Mouse (Mus musculus) small intestine, adult 2 months (tissue): Measurements from ENCODE around the gene Cemip. TPM values are rescaled to one million over a fixed set of nuclear protein-coding genes. Genes with fewer than 3 reads are reported as not detected.

Experiments
- H3K27ac ChIP-seq: fragments of 200-500 bp; 2 replicates; pipeline ENCODE4 v1.5.1; 2012; ENCODE audit warnings: low read depth, low read length, control low read depth, inconsistent platforms; ENCODE audit not compliant: insufficient read depth
- H3K27me3 ChIP-seq: fragments of 200-500 bp; 2 replicates; pipeline ENCODE4 v1.6.1; 2012; ENCODE audit warnings: mild to moderate bottlenecking, moderate library complexity, low read length, inconsistent platforms; ENCODE audit not compliant: control insufficient read depth, insufficient read depth
- H3K36me3 ChIP-seq: fragments of 200-500 bp; 2 replicates; pipeline ENCODE4 v1.6.1; 2012; ENCODE audit warnings: mild to moderate bottlenecking, low read length, control low read depth, inconsistent platforms; ENCODE audit not compliant: control insufficient read depth, insufficient read depth
- H3K4me1 ChIP-seq: fragments of 200-500 bp; 2 replicates; pipeline ENCODE4 v1.6.1; 2012; ENCODE audit warnings: low read length, inconsistent platforms, mixed read lengths; ENCODE audit not compliant: control insufficient read depth, insufficient read depth, insufficient read length
- H3K4me3 ChIP-seq: fragments of 200-500 bp; 2 replicates; pipeline ENCODE4 v1.5.1; 2012; ENCODE audit warnings: low read depth, mild to moderate bottlenecking, control low read depth, inconsistent platforms, low read length, moderate library complexity
- CTCF ChIP-seq: fragments of 200-500 bp; IDR thresholded peaks from 2 replicates; pipeline ENCODE4 v1.5.1; 2012; ENCODE audit warnings: low read depth, mild to moderate bottlenecking, control low read depth, inconsistent platforms, low read length, moderate library complexity, mixed read lengths; ENCODE audit not compliant: insufficient replicate concordance, insufficient read length; ENCODE audit errors: extremely low read depth
- POLR2A ChIP-seq: fragments of 200-500 bp; IDR thresholded peaks from 2 replicates; pipeline ENCODE4 v1.6.1; 2012; ENCODE audit warnings: low read depth, mild to moderate bottlenecking, control low read depth, inconsistent platforms, low read length, moderate library complexity
- WGBS: fragments of 180-500 bp; shearing (Covaris S2); methylation state at CpG from one replicate; pipeline ENCODE4 v1.1.7; 2018; 5-methylcytosine and 5-hydroxymethylcytosine counted together
- polyA plus RNA-seq: library from polyadenylated mRNA; depleted of rRNA; stranded (reverse); fragments of >200 nt; gene quantifications from 2 replicates; pipeline ENCODE4 v1.2.3, GENCODE M21; 2012

Cemip gene
- polyA plus RNA-seq, 1 experiment: 0.27 TPM

GRCm38 (mm10) chr7:83952511-83952910, 133.8 kb downstream of the Cemip start:
- Histone ChIP-seq H3K27me3 (no peaks in the 10 kb centered on the region), H3K36me3 (no peaks in the 10 kb centered on the region), H3K27ac (no peak overlapping the region), H3K4me1 (no peaks in the 10 kb centered on the region), H3K4me3 (no peak overlapping the region)
- WGBS: 81% methylated on average over 9 of the region's 9 CpGs
- no peak for TF ChIP-seq POLR2A
- TF ChIP-seq CTCF: no peak

- Histone ChIP-seq H3K36me3 (no peaks in the 10 kb centered on the region), H3K4me3 (no peak overlapping the region), H3K27me3 (no peaks in the 10 kb centered on the region), H3K27ac (no peak overlapping the region), H3K4me1 (no peaks in the 10 kb centered on the region)
- 92% methylated on average over 14 of the region's 14 CpGs for WGBS
- no peak for TF ChIP-seq CTCF
Observed at GRCm38 (mm10) chr7:83951327-83951726, 135.0 kb downstream of the Cemip start.

- TF ChIP-seq POLR2A: no peak
- TF ChIP-seq CTCF: no peak
- no peak overlapping the region for H3K4me3 ChIP-seq
- H3K27me3 ChIP-seq: no peaks in the 10 kb centered on the region
- 90% methylated on average over 6 of the region's 6 CpGs for WGBS
- no peak overlapping the region for H3K27ac ChIP-seq
- H3K4me1 ChIP-seq: no peaks in the 10 kb centered on the region
- no peaks in the 10 kb centered on the region for H3K36me3 ChIP-seq
Observed at GRCm38 (mm10) chr7:83949662-83950061, 136.6 kb downstream of the Cemip start.

- no peaks in the 10 kb centered on the region for H3K36me3 ChIP-seq
- 74% methylated on average over 7 of the region's 7 CpGs for WGBS
- no peak for TF ChIP-seq CTCF
- no peak for TF ChIP-seq POLR2A
- H3K4me1 ChIP-seq: no peaks in the 10 kb centered on the region
- no peak overlapping the region for H3K27ac ChIP-seq
- H3K27me3 ChIP-seq: no peaks in the 10 kb centered on the region
- no peak overlapping the region for H3K4me3 ChIP-seq
Observed at GRCm38 (mm10) chr7:83948743-83949142, 137.6 kb downstream of the Cemip start.

DNA sequence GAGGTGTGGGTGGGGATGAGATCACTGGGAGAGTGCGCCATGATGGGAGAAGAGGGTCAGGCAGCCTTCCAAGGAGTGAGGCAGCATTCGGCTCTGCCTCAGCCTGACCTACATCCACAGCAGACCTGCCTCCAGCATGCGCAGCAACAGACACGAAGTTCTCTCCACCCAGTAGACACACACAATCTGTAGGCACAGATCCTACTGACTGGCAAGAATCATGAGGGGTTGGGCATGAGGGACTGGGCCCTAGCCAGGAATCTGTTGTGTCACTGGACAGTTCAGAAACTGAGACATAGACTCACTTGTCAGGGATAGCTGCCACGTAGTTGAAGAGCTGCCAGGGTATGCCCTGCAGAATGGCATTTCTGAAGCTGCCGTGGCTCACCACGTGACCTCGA, 144.6 kb downstream of the Cemip start:
- TF ChIP-seq CTCF (no peak), POLR2A (no peak)
- Histone ChIP-seq H3K4me3 (no peak overlapping the region), H3K27ac (no peak overlapping the region), H3K27me3 (no peaks in the 10 kb centered on the region), H3K4me1 (no peaks in the 10 kb centered on the region), H3K36me3 (no peaks in the 10 kb centered on the region)
- 87% methylated on average over 8 of the region's 8 CpGs for WGBS

- Histone ChIP-seq H3K4me3 (no peak overlapping the region), H3K27ac (no peak overlapping the region), H3K27me3 (no peaks in the 10 kb centered on the region), H3K36me3 (no peaks in the 10 kb centered on the region), H3K4me1 (no peaks in the 10 kb centered on the region)
- WGBS: 70% methylated on average over 2 of the region's 2 CpGs
- TF ChIP-seq CTCF: no peak
- TF ChIP-seq POLR2A: no peak
Observed at GRCm38 (mm10) chr7:83940136-83940535, 146.2 kb downstream of the Cemip start.

- H3K4me3 ChIP-seq: no peak overlapping the region
- H3K4me1 ChIP-seq: no peaks in the 10 kb centered on the region
- H3K27me3 ChIP-seq: no peaks in the 10 kb centered on the region
- TF ChIP-seq CTCF (no peak), POLR2A (no peak)
- no peak overlapping the region for H3K27ac ChIP-seq
- no peaks in the 10 kb centered on the region for H3K36me3 ChIP-seq
- 75% methylated on average over 3 of the region's 3 CpGs for WGBS
Observed at GRCm38 (mm10) chr7:83939017-83939721, 147.1 kb downstream of the Cemip start.

GRCm38 (mm10) chr7:83921637-83922036, 164.7 kb downstream of the Cemip start:
- Histone ChIP-seq H3K4me1 (no peaks in the 10 kb centered on the region), H3K4me3 (no peak overlapping the region), H3K27ac (no peak overlapping the region), H3K36me3 (no peaks in the 10 kb centered on the region), H3K27me3 (no peaks in the 10 kb centered on the region)
- no peak for TF ChIP-seq CTCF
- TF ChIP-seq POLR2A: no peak
- 13% methylated on average over 3 of the region's 3 CpGs for WGBS
